Comparison of ENCODE assay signal across 8 mouse cellular contexts in the genomic region with DNA sequence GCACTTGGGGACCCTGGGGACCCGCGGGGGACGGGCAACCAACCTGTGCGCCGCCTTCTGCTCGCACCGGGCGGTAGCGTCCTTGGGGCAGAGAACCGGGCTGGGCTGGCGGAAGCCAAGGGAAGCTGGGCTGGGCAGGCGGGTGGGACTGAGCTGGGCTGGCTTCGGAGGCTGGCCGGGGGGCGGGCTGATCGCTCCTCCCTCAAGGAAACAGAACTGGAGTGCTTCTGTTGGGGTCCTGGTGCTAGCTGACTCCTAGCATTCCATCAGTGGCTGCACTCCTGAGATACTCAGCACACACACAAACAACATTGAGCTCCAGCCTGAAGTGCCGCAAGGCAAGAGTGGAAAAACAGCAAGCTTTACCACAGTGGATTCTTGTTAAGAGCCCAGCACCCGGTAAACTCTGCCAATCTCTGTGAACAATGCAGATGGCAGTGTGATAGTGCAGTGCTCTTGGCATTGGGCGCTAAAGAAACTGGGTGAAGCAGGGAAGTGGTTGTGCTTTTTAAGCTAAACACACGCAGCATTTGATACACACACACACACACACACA. TPM values are rescaled to one million over a fixed set of nuclear protein-coding genes. Genes with fewer than 3 reads are reported as not detected.
DNase-seq lines count a peak whose midpoint lies in the region; ATAC-seq and TF ChIP-seq lines count a peak whose summit lies in the region.

Traf1 (minus strand) TSS at position 292 of the 556 bp plus-strand sequence.

- DNase-seq in neural tube, embryonic 11.5 days (ENCODE audit: low spot score), result no peak
- no peak for DNase-seq in neural tube, embryonic 10.5 days (ENCODE audit: extremely low spot score, low spot score)
- DNase-seq in liver, result peak; percentile 44
- no peak for DNase-seq in midbrain, postnatal 0 days (ENCODE audit: low spot score)
- peak; percentile 66 for DNase-seq in thymus, postnatal 25 days
- DNase-seq in layer of hippocampus, postnatal 10 days (ENCODE audit: low spot score in 2 of 2), result no peak

- no peak within 1 kb of the TSS for H3K4me3 ChIP-seq in neural tube, embryonic 11.5 days (ENCODE audit: low read depth, low read length)
- no peak within 1 kb of the TSS for H3K4me3 ChIP-seq in forebrain, embryonic 15.5 days
- H3K4me3 ChIP-seq in hindbrain, embryonic 15.5 days, result peak within 1 kb of the TSS; percentile 22
- H3K4me3 ChIP-seq in midbrain, postnatal 0 days (ENCODE audit: low read depth, low read length), result peak within 1 kb of the TSS; percentile 20; the same call in 1 of the 2 replicates

- ATAC-seq in neural tube, embryonic 11.5 days (ENCODE audit: insufficient read depth, low FRiP score, low TSS enrichment), result no peak
- ATAC-seq in forebrain, embryonic 15.5 days (replicated peaks), result no peak
- ATAC-seq in hindbrain, embryonic 15.5 days (ENCODE audit: low FRiP score, low read depth), result 0 out of 2 replicates have a peak, but pooled peaks have one; percentile 15
- ATAC-seq in midbrain, postnatal 0 days (ENCODE audit: low FRiP score), result peak; percentile 27; the same call in 1 of the 2 replicates

- H3K27ac ChIP-seq in neural tube, embryonic 11.5 days (ENCODE audit: low read depth, low read length), result no peak within 1 kb of the TSS
- H3K27ac ChIP-seq in forebrain, embryonic 15.5 days (replicated peaks), result no peak within 1 kb of the TSS
- no peak within 1 kb of the TSS for H3K27ac ChIP-seq in hindbrain, embryonic 15.5 days (replicated peaks)
- no peak within 1 kb of the TSS for H3K27ac ChIP-seq in midbrain, postnatal 0 days (ENCODE audit: low read depth, low read length)

- no peak for TF ChIP-seq CTCF in midbrain, postnatal 0 days (IDR thresholded peaks at IDR 0.05)

- no peak within 1 kb of the TSS for H3K9ac ChIP-seq in neural tube, embryonic 11.5 days (ENCODE audit: low read length)
- H3K9ac ChIP-seq in forebrain, embryonic 15.5 days (replicated peaks), result no peak within 1 kb of the TSS
- no peak within 1 kb of the TSS for H3K9ac ChIP-seq in hindbrain, embryonic 15.5 days
- 0 out of 2 replicates have a peak within 1 kb of the TSS, but pooled peaks have one; percentile 33 for H3K9ac ChIP-seq in midbrain, postnatal 0 days (replicated peaks; ENCODE audit: low read length, poor library complexity, severe bottlenecking)

- H3K36me3 ChIP-seq in neural tube, embryonic 11.5 days (ENCODE audit: control insufficient read depth, insufficient read depth, low read length), result no peaks in the 10 kb centered on the region
- no peaks in the 10 kb centered on the region for H3K36me3 ChIP-seq in forebrain, embryonic 15.5 days
- H3K36me3 ChIP-seq in hindbrain, embryonic 15.5 days, result no peaks in the 10 kb centered on the region
- H3K36me3 ChIP-seq in midbrain, postnatal 0 days (ENCODE audit: insufficient read depth, low read length), result no peaks in the 10 kb centered on the region

- H3K27me3 ChIP-seq in neural tube, embryonic 11.5 days (ENCODE audit: control insufficient read depth, insufficient read depth, low read length), result no peaks in the 10 kb centered on the region
- no peaks in the 10 kb centered on the region for H3K27me3 ChIP-seq in forebrain, embryonic 15.5 days
- no peaks in the 10 kb centered on the region for H3K27me3 ChIP-seq in hindbrain, embryonic 15.5 days
- H3K27me3 ChIP-seq in midbrain, postnatal 0 days (ENCODE audit: insufficient read depth, low read length), result no peaks in the 10 kb centered on the region

- H3K4me2 ChIP-seq in neural tube, embryonic 11.5 days (ENCODE audit: low read depth), result peak within 1 kb of the TSS; percentile 26; the same call in 1 of the 2 replicates
- peak within 1 kb of the TSS; percentile 23; the same call in 1 of the 2 replicates for H3K4me2 ChIP-seq in forebrain, embryonic 15.5 days (replicated peaks)
- peak within 1 kb of the TSS; percentile 55 for H3K4me2 ChIP-seq in hindbrain, embryonic 15.5 days
- peak within 1 kb of the TSS; percentile 45 for H3K4me2 ChIP-seq in midbrain, postnatal 0 days (ENCODE audit: low read depth, low read length, poor library complexity, severe bottlenecking)

- 22% methylated on average over 20 of the region's 20 CpGs for WGBS in neural tube, embryonic 11.5 days
- 13% methylated on average over 20 of the region's 20 CpGs for WGBS in forebrain, embryonic 15.5 days
- 24% methylated on average over 20 of the region's 20 CpGs for WGBS in hindbrain, embryonic 15.5 days
- 15% methylated on average over 20 of the region's 20 CpGs for WGBS in midbrain, postnatal 0 days

- peaks cover 4% of the 10 kb centered on the region; the same call in 1 of the 2 replicates for H3K4me1 ChIP-seq in neural tube, embryonic 11.5 days (ENCODE audit: control insufficient read depth, insufficient read depth, low read length)
- H3K4me1 ChIP-seq in forebrain, embryonic 15.5 days, result peaks cover 3% of the 10 kb centered on the region; the same call in 1 of the 2 replicates
- 0 out of 2 replicates have a peak, but pooled peaks cover 8% of the 10 kb centered on the region for H3K4me1 ChIP-seq in hindbrain, embryonic 15.5 days (replicated peaks)
- no peaks in the 10 kb centered on the region for H3K4me1 ChIP-seq in midbrain, postnatal 0 days (ENCODE audit: insufficient read depth, low read length)

- no peaks in the 10 kb centered on the region for H3K9me3 ChIP-seq in neural tube, embryonic 11.5 days (ENCODE audit: control insufficient read depth, low read length)
- no peaks in the 10 kb centered on the region for H3K9me3 ChIP-seq in forebrain, embryonic 15.5 days
- no peaks in the 10 kb centered on the region for H3K9me3 ChIP-seq in hindbrain, embryonic 15.5 days
- no peaks in the 10 kb centered on the region for H3K9me3 ChIP-seq in midbrain, postnatal 0 days (ENCODE audit: low read length)

RNA-seq across cellular contexts. Expression of gene Traf1, which starts in this region (rescaled TPM):
- 0.23 TPM in 1 of 2 replicates, not detected in the other for polyA plus RNA-seq in neural tube, embryonic 11.5 days (2014; fragmentation: Nextera tagmentation; extraction: Ambion mirVana)
- 0.46 and 1.6 TPM in 2 replicates for polyA plus RNA-seq in forebrain, embryonic 15.5 days (2015; fragmentation: Nextera tagmentation; extraction: Ambion mirVana)
- 2.0 and 2.2 TPM in 2 replicates for polyA plus RNA-seq in hindbrain, embryonic 15.5 days (2015; fragmentation: Nextera tagmentation; extraction: Ambion mirVana)
- total RNA-seq in midbrain, postnatal 0 days (2014; rRNA removed), result 1.4 and 2.2 TPM in 2 replicates
- polyA plus RNA-seq in midbrain, postnatal 0 days (2015; fragmentation: Nextera tagmentation; extraction: Ambion mirVana), result 2.8 and 3.0 TPM in 2 replicates
- total RNA-seq in layer of hippocampus, postnatal 10 days (2021), result 1 to 10 TPM in 1 of 2 experiments, under 1 TPM in 1; 0.94 to 2.4 TPM

Comparison
In these comparisons a context has a peak if more than half of its experiments do, and no peak if none do; other contexts are left out.
1. ATAC-seq: peak in hindbrain, embryonic 15.5 days (single experiment) and midbrain, postnatal 0 days (single experiment); none in neural tube, embryonic 11.5 days (single experiment) and forebrain, embryonic 15.5 days (single experiment).
2. DNase-seq: peak in liver (single experiment) and thymus, postnatal 25 days (single experiment); none in neural tube, embryonic 11.5 days (single experiment), neural tube, embryonic 10.5 days (single experiment), midbrain, postnatal 0 days (single experiment) and layer of hippocampus, postnatal 10 days (0 of 2).
3. H3K4me3 ChIP-seq: peak in hindbrain, embryonic 15.5 days (single experiment) and midbrain, postnatal 0 days (single experiment); none in neural tube, embryonic 11.5 days (single experiment) and forebrain, embryonic 15.5 days (single experiment).
4. Peak in every context shown above with its lines, with median percentiles within 50 percentile points of each other: H3K4me2 ChIP-seq.